Mouse (Mus musculus) liver, adult 2 months (tissue): ENCODE measurements around the gene Snai1. TPM values are rescaled to one million over a fixed set of nuclear protein-coding genes. Genes with fewer than 3 reads are reported as not detected.

Source experiments
- DNase-seq: peaks from one replicate; pipeline ENCODE4 v3.0.0-alpha.2; 2011; ENCODE audit warnings: low read depth, low spot score; ENCODE audit errors: extremely low read depth
- H3K27ac ChIP-seq: fragments of 200-500 bp; replicated peaks from 2 replicates; pipeline ENCODE4 v1.5.1; 2012; ENCODE audit warnings: low read depth, mild to moderate bottlenecking, control low read depth, inconsistent platforms, low read length; ENCODE audit not compliant: insufficient read depth
- H3K27me3 ChIP-seq: fragments of 200-500 bp; 2 replicates; pipeline ENCODE4 v1.6.1; 2012; ENCODE audit warnings: mild to moderate bottlenecking, moderate library complexity, low read length, inconsistent platforms; ENCODE audit not compliant: control insufficient read depth, insufficient read depth
- H3K36me3 ChIP-seq: fragments of 200-500 bp; 2 replicates; pipeline ENCODE4 v1.6.1; 2012; ENCODE audit warnings: low read length, inconsistent platforms; ENCODE audit not compliant: control insufficient read depth, insufficient read depth
- H3K4me1 ChIP-seq: fragments of 200-500 bp; 2 replicates; pipeline ENCODE4 v1.6.1; 2011; ENCODE audit warnings: low read length; ENCODE audit not compliant: control insufficient read depth, insufficient read depth
- H3K4me3 ChIP-seq: fragments of 200-500 bp; 2 replicates; pipeline ENCODE4 v1.5.1; 2011; ENCODE audit warnings: low read depth, mild to moderate bottlenecking, control low read depth, low read length, moderate library complexity; ENCODE audit not compliant: insufficient read depth
- H3K79me2 ChIP-seq: fragments of 200-500 bp; 2 replicates; pipeline ENCODE4 v1.6.1; 2012; ENCODE audit warnings: inconsistent platforms, mild to moderate bottlenecking, low read length, moderate library complexity; ENCODE audit not compliant: control insufficient read depth, insufficient read depth
- H3K9ac ChIP-seq: fragments of 200-500 bp; 2 replicates; pipeline ENCODE4 v1.6.1; 2012; ENCODE audit warnings: low read depth, mild to moderate bottlenecking, control low read depth, inconsistent platforms, low read length
- CTCF ChIP-seq: fragments of 200-500 bp; IDR thresholded peaks from 2 replicates; pipeline ENCODE4 v1.5.1; 2011; ENCODE audit warnings: low read depth, low read length, control low read depth
- POLR2A ChIP-seq: fragments of 200-500 bp; IDR thresholded peaks from 2 replicates; pipeline ENCODE4 v1.6.1; 2011; ENCODE audit warnings: low read length, control low read depth; ENCODE audit not compliant: insufficient read depth; ENCODE audit errors: extremely low read depth
- WGBS: fragments of 180-500 bp; shearing (Covaris S2); methylation state at CpG from one replicate; pipeline ENCODE4 v1.1.7; 2018; 5-methylcytosine and 5-hydroxymethylcytosine counted together
- polyA plus RNA-seq: library from polyadenylated mRNA; depleted of rRNA; stranded (reverse); fragments of >200 nt; gene quantifications from 2 replicates; pipeline ENCODE4 v1.2.3, GENCODE M21; 2012
- total RNA-seq: library from RNA; depleted of rRNA; stranded (reverse); fragments of >200 nt; gene quantifications from 2 replicates; pipeline ENCODE4 v1.2.3, GENCODE M21; 2014

The Snai1 gene
- total and polyA plus RNA-seq, 2 experiments = 0.18 to 2.7 TPM

GRCm38 (mm10) chr2:167512365-167512764, 25.6 kb upstream of the Snai1 start:
- Histone ChIP-seq H3K79me2 (peaks cover 10% of the 10 kb centered on the region; the same call in 1 of the 2 replicates), H3K4me1 (peaks cover 2% of the 10 kb centered on the region; the same call in 1 of the 2 replicates), H3K27ac (no peak overlapping the region), H3K9ac (no peak overlapping the region), H3K4me3 (no peak overlapping the region), H3K36me3 (peaks cover 69% of the 10 kb centered on the region), H3K27me3 (no peaks in the 10 kb centered on the region)
- DNase-seq = no peak
- WGBS = 94% methylated on average over 9 of the region's 9 CpGs
- no peak for TF ChIP-seq CTCF
- no peak for TF ChIP-seq POLR2A

- H3K4me1 ChIP-seq = peaks cover 2% of the 10 kb centered on the region; the same call in 1 of the 2 replicates
- H3K79me2 ChIP-seq = peaks cover 5% of the 10 kb centered on the region; the same call in 1 of the 2 replicates
- 0 out of 2 replicates have a peak, but pooled peaks have one; percentile 5 for TF ChIP-seq CTCF
- TF ChIP-seq POLR2A = no peak
- H3K27me3 ChIP-seq = no peaks in the 10 kb centered on the region
- H3K4me3 ChIP-seq = no peak overlapping the region
- WGBS = 90% methylated on average over 5 of the region's 5 CpGs
- H3K36me3 ChIP-seq = peaks cover 67% of the 10 kb centered on the region
- no peak for DNase-seq
- H3K9ac ChIP-seq = no peak overlapping the region
- H3K27ac ChIP-seq = no peak overlapping the region
Measured at GRCm38 (mm10) chr2:167512970-167513369, 25.0 kb upstream of the Snai1 start.

GRCm38 (mm10) chr2:167514641-167515040, 23.4 kb upstream of the Snai1 start:
- WGBS = 93% methylated on average over 4 of the region's 4 CpGs
- DNase-seq = no peak
- H3K4me1 ChIP-seq = peaks cover 2% of the 10 kb centered on the region; the same call in 1 of the 2 replicates
- no peaks in the 10 kb centered on the region for H3K27me3 ChIP-seq
- H3K36me3 ChIP-seq = peaks cover 55% of the 10 kb centered on the region
- H3K27ac ChIP-seq = no peak overlapping the region
- H3K9ac ChIP-seq = no peak overlapping the region
- TF ChIP-seq CTCF = no peak
- TF ChIP-seq POLR2A = no peak
- H3K79me2 ChIP-seq = 0 out of 2 replicates have a peak, but pooled peaks cover under 1% of the 10 kb centered on the region
- H3K4me3 ChIP-seq = no peak overlapping the region

GRCm38 (mm10) chr2:167515688-167516087, 22.3 kb upstream of the Snai1 start:
- no peak overlapping the region for H3K4me3 ChIP-seq
- peaks cover 50% of the 10 kb centered on the region for H3K36me3 ChIP-seq
- TF ChIP-seq CTCF (no peak), POLR2A (no peak)
- no peaks in the 10 kb centered on the region for H3K79me2 ChIP-seq
- H3K4me1 ChIP-seq = no peaks in the 10 kb centered on the region
- no peak overlapping the region for H3K9ac ChIP-seq
- no peak overlapping the region for H3K27ac ChIP-seq
- DNase-seq = no peak
- H3K27me3 ChIP-seq = no peaks in the 10 kb centered on the region
- 84% methylated on average over 5 of the region's 5 CpGs for WGBS

GRCm38 (mm10) chr2:167519606-167520252, 18.3 kb upstream of the Snai1 start:
- TF ChIP-seq POLR2A = no peak
- 0 out of 2 replicates have a peak, but pooled peaks have one; percentile 3 for TF ChIP-seq CTCF
- DNase-seq = no peak
- 90% methylated on average over 5 of the region's 5 CpGs for WGBS
- Histone ChIP-seq H3K9ac (no peak overlapping the region), H3K4me3 (no peak overlapping the region), H3K36me3 (peaks cover 18% of the 10 kb centered on the region), H3K79me2 (no peaks in the 10 kb centered on the region), H3K27ac (no peak overlapping the region), H3K27me3 (no peaks in the 10 kb centered on the region), H3K4me1 (no peaks in the 10 kb centered on the region)

- DNase-seq = no peak
- no peak overlapping the region for H3K27ac ChIP-seq
Measured at GRCm38 (mm10) chr2:167528278-167528677, 9.7 kb upstream of the Snai1 start.

More at GRCm38 (mm10) chr2:167528278-167528677, 9.7 kb upstream of the Snai1 start:
- Histone ChIP-seq H3K27me3 (no peaks in the 10 kb centered on the region), H3K4me3 (no peak overlapping the region), H3K4me1 (no peaks in the 10 kb centered on the region), H3K79me2 (no peaks in the 10 kb centered on the region), H3K36me3 (no peaks in the 10 kb centered on the region), H3K9ac (no peak overlapping the region)
- WGBS = 31% methylated on average over 5 of the region's 5 CpGs
- TF ChIP-seq CTCF (peak; percentile 67), POLR2A (no peak)
